Mouse (Mus musculus): ENCODE data around the gene Ss18l1.

DNA sequence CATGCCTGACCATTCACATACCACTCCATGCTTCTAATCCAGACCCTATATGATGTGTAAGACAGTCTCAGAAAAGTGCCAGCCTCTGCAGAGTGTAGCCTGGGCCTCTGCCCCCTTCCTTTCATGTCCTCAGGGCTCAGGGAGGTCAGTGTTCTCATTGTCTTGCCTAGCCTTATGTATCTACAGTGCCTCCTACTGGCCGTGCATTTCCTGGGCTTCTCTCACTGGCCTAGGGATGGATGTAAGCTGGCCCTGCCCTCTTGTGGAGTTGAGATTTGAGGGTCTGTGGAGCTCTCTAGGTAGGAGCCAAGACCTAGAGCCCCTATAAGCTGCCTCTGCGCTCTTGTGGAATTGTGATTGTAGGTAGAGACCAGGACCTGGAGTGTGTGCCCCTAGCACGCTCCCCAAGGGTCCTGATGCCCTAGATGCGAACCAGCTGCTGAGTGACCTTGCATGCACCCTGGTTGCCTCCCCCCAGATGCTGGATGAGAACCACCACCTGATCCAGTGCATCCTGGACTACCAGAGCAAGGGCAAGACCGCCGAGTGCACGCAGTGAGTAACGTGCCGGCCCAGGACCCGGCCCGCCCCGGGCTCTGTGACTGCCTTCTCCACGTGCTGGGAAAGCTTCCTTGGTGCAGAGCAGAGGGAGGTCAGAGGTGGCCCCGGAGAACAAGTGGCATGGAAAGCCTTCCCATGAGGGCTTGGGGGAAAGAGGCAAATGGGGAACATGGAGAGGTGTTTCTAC, 9.9 kb downstream of the Ss18l1 start:
- TF ChIP-seq CTCF (IDR thresholded peaks at IDR 0.05; ENCODE audit: insufficient read depth, low read length) (peak; percentile 43; the same call in 1 of the 2 replicates), POLR2A (IDR thresholded peaks at IDR 0.05; ENCODE audit: borderline replicate concordance, extremely low read depth, low read depth, low read length) (no peak)
